Mouse (Mus musculus): Measurements from ENCODE around the gene S100b. TPM values are rescaled to one million over a fixed set of nuclear protein-coding genes. Genes with fewer than 3 reads are reported as not detected.

Gene S100b
- polyA plus RNA-seq, 1 experiment from 2014 or later, result 0.64 TPM

- ATAC-seq (ENCODE audit: insufficient number of reproducible peaks, insufficient read depth, low FRiP score, low TSS enrichment, low read depth), result no peak
- Histone ChIP-seq H3K36me3 (peaks cover 25% of the 10 kb centered on the region), H3K4me2 (no peak overlapping the region), H3K27ac (no peak overlapping the region), H3K9me3 (no peaks in the 10 kb centered on the region), H3K4me1 (replicated peaks) (peaks cover 3% of the 10 kb centered on the region; the same call in 1 of the 2 replicates), H3K27me3 (no peaks in the 10 kb centered on the region), H3K4me3 (replicated peaks) (no peak overlapping the region), H3K9ac (replicated peaks) (no peak overlapping the region)
- WGBS, result 64% methylated on average over 11 of the region's 11 CpGs
Observed at GRCm38 (mm10) chr10:76260358-76261059, 6.9 kb downstream of the S100b start.

DNA sequence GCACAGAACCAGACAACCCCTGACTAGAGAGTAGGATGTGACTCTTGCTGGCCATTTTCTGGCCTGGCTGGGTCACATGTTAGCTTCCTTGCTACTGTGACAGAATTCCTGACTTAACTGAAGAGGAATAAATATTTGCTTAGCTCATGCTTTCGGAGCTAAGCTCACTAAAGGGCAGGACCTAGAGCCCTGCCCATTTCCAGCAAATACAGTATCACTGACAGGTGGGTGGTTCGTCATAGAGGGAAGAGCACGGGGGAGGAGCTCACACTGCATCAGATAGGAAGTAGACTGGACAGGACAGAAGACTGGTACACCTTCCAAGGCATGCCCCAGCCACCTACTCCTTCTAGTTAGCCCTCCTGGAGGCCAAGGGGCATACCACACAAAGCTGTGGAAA, 7.8 kb downstream of the S100b start:
- no peaks in the 10 kb centered on the region for H3K9me3 ChIP-seq
- no peaks in the 10 kb centered on the region for H3K27me3 ChIP-seq
- peaks cover 3% of the 10 kb centered on the region; the same call in 1 of the 2 replicates for H3K4me1 ChIP-seq (replicated peaks)
- ATAC-seq (ENCODE audit: insufficient number of reproducible peaks, insufficient read depth, low FRiP score, low TSS enrichment, low read depth), result no peak
- no peak overlapping the region for H3K4me3 ChIP-seq (replicated peaks)
- peaks cover 34% of the 10 kb centered on the region for H3K36me3 ChIP-seq
- H3K9ac ChIP-seq (replicated peaks), result no peak overlapping the region
- no peak overlapping the region for H3K27ac ChIP-seq
- WGBS, result 85% methylated on average over 3 of the region's 3 CpGs
- no peak overlapping the region for H3K4me2 ChIP-seq

- no peak overlapping the region for H3K4me3 ChIP-seq (replicated peaks)
- no peak for ATAC-seq (ENCODE audit: insufficient number of reproducible peaks, insufficient read depth, low FRiP score, low TSS enrichment, low read depth)
- no peaks in the 10 kb centered on the region for H3K9me3 ChIP-seq
- peaks cover 42% of the 10 kb centered on the region for H3K36me3 ChIP-seq
- 73% methylated on average over 4 of the region's 4 CpGs for WGBS
- H3K4me1 ChIP-seq (replicated peaks), result peaks cover 3% of the 10 kb centered on the region; the same call in 1 of the 2 replicates
- no peak overlapping the region for H3K27ac ChIP-seq
- no peak overlapping the region for H3K9ac ChIP-seq (replicated peaks)
- H3K4me2 ChIP-seq, result no peak overlapping the region
- no peaks in the 10 kb centered on the region for H3K27me3 ChIP-seq
Observed at GRCm38 (mm10) chr10:76262431-76262830, 8.8 kb downstream of the S100b start.

GRCm38 (mm10) chr10:76271238-76271637, 17.6 kb downstream of the S100b start:
- ATAC-seq (ENCODE audit: insufficient number of reproducible peaks, insufficient read depth, low FRiP score, low TSS enrichment, low read depth), result no peak
- peaks cover 92% of the 10 kb centered on the region for H3K36me3 ChIP-seq
- 55% methylated on average over 8 of the region's 8 CpGs for WGBS
- no peaks in the 10 kb centered on the region for H3K27me3 ChIP-seq
- no peak overlapping the region for H3K27ac ChIP-seq
- H3K9me3 ChIP-seq, result no peaks in the 10 kb centered on the region
- no peak overlapping the region for H3K4me3 ChIP-seq (replicated peaks)
- H3K4me1 ChIP-seq (replicated peaks), result no peaks in the 10 kb centered on the region
- no peak overlapping the region for H3K4me2 ChIP-seq
- no peak overlapping the region for H3K9ac ChIP-seq (replicated peaks)

- H3K27ac ChIP-seq, result no peak overlapping the region
- H3K4me1 ChIP-seq (replicated peaks), result no peaks in the 10 kb centered on the region
- H3K36me3 ChIP-seq, result peaks cover 88% of the 10 kb centered on the region
- no peak for ATAC-seq (ENCODE audit: insufficient number of reproducible peaks, insufficient read depth, low FRiP score, low TSS enrichment, low read depth)
- H3K9me3 ChIP-seq, result no peaks in the 10 kb centered on the region
- H3K4me3 ChIP-seq (replicated peaks), result no peak overlapping the region
- H3K27me3 ChIP-seq, result no peaks in the 10 kb centered on the region
- WGBS, result 78% methylated on average over 10 of the region's 10 CpGs
- no peak overlapping the region for H3K9ac ChIP-seq (replicated peaks)
- no peak overlapping the region for H3K4me2 ChIP-seq
Observed at GRCm38 (mm10) chr10:76275256-76275655, 21.6 kb downstream of the S100b start.

DNA sequence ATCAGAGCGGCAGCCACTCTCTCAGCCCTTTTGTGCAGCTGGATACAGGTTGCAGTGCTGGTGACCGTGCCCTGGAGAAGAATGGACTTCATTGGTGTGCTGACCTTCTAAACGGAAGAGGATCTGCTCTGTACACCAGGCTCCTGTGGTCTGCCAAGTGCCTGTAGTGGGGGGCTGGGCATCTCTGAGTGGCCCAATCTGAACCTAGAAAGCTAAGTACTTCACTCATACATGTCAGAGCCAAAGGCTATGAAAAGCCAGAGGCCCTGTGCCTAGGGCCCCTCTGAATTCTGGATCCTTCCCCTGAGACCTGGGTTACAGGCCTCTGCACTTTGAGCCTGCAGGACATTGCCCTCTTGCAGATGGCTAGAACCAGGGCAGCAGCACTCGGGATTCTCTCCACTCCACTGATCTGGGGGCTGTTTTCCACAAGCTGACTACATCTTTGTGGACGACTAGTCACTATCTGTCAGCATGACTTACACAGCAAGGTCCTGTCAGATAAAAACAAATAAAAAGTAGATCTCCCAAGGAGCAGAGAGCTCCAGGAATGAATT, 25.0 kb downstream of the S100b start:
- ATAC-seq (ENCODE audit: insufficient number of reproducible peaks, insufficient read depth, low FRiP score, low TSS enrichment, low read depth), result no peak
- no peaks in the 10 kb centered on the region for H3K9me3 ChIP-seq
- H3K9ac ChIP-seq (replicated peaks), result no peak overlapping the region
- WGBS, result 75% methylated on average over 5 of the region's 5 CpGs
- H3K4me3 ChIP-seq (replicated peaks), result no peak overlapping the region
- H3K36me3 ChIP-seq, result peaks cover 84% of the 10 kb centered on the region
- no peak overlapping the region for H3K4me2 ChIP-seq
- H3K27me3 ChIP-seq, result no peaks in the 10 kb centered on the region
- H3K27ac ChIP-seq, result no peak overlapping the region
- no peaks in the 10 kb centered on the region for H3K4me1 ChIP-seq (replicated peaks)

- H3K4me2 ChIP-seq, result no peak overlapping the region
- peaks cover 90% of the 10 kb centered on the region for H3K36me3 ChIP-seq
- no peak overlapping the region for H3K9ac ChIP-seq (replicated peaks)
- no peaks in the 10 kb centered on the region for H3K9me3 ChIP-seq
- peak overlapping the region; percentile 35; the same call in 1 of the 2 replicates for H3K27ac ChIP-seq
- H3K27me3 ChIP-seq, result no peaks in the 10 kb centered on the region
- H3K4me3 ChIP-seq (replicated peaks), result no peak overlapping the region
- no peak for ATAC-seq (ENCODE audit: insufficient number of reproducible peaks, insufficient read depth, low FRiP score, low TSS enrichment, low read depth)
- 77% methylated on average over 11 of the region's 11 CpGs for WGBS
- no peaks in the 10 kb centered on the region for H3K4me1 ChIP-seq (replicated peaks)
Observed at GRCm38 (mm10) chr10:76288268-76288993, 34.8 kb downstream of the S100b start.

- no peak overlapping the region for H3K27ac ChIP-seq
- H3K9me3 ChIP-seq, result no peaks in the 10 kb centered on the region
- H3K4me1 ChIP-seq (replicated peaks), result no peaks in the 10 kb centered on the region
- H3K4me2 ChIP-seq, result no peak overlapping the region
- H3K27me3 ChIP-seq, result no peaks in the 10 kb centered on the region
- H3K36me3 ChIP-seq, result peaks cover 90% of the 10 kb centered on the region
- no peak overlapping the region for H3K9ac ChIP-seq (replicated peaks)
- ATAC-seq (ENCODE audit: insufficient number of reproducible peaks, insufficient read depth, low FRiP score, low TSS enrichment, low read depth), result no peak
- no peak overlapping the region for H3K4me3 ChIP-seq (replicated peaks)
- WGBS, result 90% methylated on average over 5 of the region's 5 CpGs
Observed at GRCm38 (mm10) chr10:76289052-76289451, 35.4 kb downstream of the S100b start.

DNA sequence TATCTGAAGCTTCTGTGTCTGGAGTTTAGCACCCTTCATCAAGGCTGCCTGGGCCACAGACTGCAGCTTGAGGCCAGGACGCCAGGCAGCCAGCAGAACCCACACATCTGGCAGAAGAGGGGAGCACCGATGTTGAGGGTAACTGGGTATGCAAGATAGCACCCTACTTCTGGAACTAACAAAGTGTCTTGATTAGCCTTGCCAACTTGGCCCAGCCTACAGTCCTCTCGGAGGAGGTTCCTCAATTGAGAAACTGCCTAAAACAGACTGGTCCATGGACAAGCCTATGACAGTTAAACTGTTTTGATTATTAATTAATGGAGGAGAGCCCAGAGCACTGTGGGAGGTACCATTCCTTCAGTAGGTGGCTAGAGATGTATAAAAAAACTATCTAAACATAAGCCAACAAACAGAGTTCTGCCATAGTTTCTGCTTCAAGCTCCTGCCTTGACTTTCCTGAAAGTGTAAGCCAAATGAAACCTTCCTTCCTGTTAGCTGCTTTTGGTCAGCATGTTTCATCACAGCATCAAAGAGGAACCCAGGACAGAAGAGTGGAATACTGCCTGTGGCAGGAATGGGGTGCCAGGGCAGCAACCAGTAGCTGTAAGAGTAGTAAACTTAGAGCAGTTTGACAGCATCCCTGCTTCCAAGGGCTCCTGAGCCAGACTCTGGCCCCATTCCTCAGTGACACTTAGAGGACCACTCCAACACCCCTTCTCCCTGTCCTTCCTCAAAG, 36.5 kb downstream of the S100b start:
- Histone ChIP-seq H3K9ac (replicated peaks) (no peak overlapping the region), H3K4me1 (replicated peaks) (no peaks in the 10 kb centered on the region), H3K4me2 (no peak overlapping the region), H3K9me3 (no peaks in the 10 kb centered on the region), H3K36me3 (peaks cover 90% of the 10 kb centered on the region), H3K27me3 (no peaks in the 10 kb centered on the region), H3K27ac (no peak overlapping the region), H3K4me3 (replicated peaks) (no peak overlapping the region)
- ATAC-seq (ENCODE audit: insufficient number of reproducible peaks, insufficient read depth, low FRiP score, low TSS enrichment, low read depth), result no peak
- 86% methylated on average over 3 of the region's 3 CpGs for WGBS

DNA sequence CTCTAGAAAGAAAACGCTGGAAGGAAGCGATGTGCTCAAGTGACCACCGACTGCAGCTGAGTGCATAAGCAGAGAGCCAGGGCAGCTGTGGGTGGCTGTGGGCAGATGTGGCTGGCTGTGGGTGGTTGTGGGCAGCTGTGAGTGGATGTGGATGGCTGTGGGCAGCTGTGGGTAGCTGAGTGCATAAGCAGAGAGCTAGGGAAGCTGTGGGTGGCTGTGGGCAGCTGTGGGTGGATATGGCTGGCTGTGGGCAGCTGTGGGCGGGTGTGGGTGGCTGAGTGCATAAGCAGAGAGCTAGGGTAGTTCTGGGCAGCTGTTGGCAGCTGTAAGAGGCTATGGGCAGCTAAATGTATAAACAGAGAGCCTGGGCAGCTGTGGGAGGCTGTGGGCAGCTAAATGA, 39.6 kb downstream of the S100b start:
- no peaks in the 10 kb centered on the region for H3K4me1 ChIP-seq (replicated peaks)
- H3K9me3 ChIP-seq, result no peaks in the 10 kb centered on the region
- peaks cover 90% of the 10 kb centered on the region for H3K36me3 ChIP-seq
- H3K9ac ChIP-seq (replicated peaks), result no peak overlapping the region
- H3K4me2 ChIP-seq, result no peak overlapping the region
- H3K27me3 ChIP-seq, result no peaks in the 10 kb centered on the region
- no peak for ATAC-seq (ENCODE audit: insufficient number of reproducible peaks, insufficient read depth, low FRiP score, low TSS enrichment, low read depth)
- H3K27ac ChIP-seq, result no peak overlapping the region
- H3K4me3 ChIP-seq (replicated peaks), result no peak overlapping the region
- 90% methylated on average over 4 of the region's 4 CpGs for WGBS

DNA sequence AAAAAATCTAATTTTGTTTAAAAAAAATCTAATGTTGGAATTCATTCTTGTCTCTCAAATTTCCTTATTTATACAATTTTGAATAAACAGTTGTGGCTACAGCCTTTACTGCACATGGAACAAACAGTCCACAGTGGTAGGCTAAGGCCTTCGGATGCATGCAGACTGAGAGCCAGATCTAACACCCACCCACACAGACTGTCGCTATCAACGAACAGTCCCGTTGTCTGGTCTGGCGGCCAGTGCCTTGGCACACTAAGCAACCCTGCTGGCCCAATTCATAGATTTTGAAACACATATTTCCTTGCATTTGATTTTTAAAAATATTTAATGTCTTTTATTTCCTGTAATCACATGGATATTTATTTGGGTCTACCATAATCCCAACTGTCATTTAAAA, 46.5 kb downstream of the S100b start:
- H3K36me3 ChIP-seq, result peaks cover 83% of the 10 kb centered on the region
- no peak for ATAC-seq (ENCODE audit: insufficient number of reproducible peaks, insufficient read depth, low FRiP score, low TSS enrichment, low read depth)

More for the DNA sequence above, 46.5 kb downstream of the S100b start:
- Histone ChIP-seq H3K27ac (no peak overlapping the region), H3K9ac (replicated peaks) (no peak overlapping the region), H3K4me1 (replicated peaks) (no peaks in the 10 kb centered on the region), H3K9me3 (no peaks in the 10 kb centered on the region), H3K4me2 (no peak overlapping the region), H3K4me3 (replicated peaks) (no peak overlapping the region), H3K27me3 (no peaks in the 10 kb centered on the region)
- 95% methylated on average over 5 of the region's 5 CpGs for WGBS

Measured in limb, embryonic 12.5 days (tissue).